ENCODE assay signal across 15 mouse cellular contexts in the genomic region with DNA sequence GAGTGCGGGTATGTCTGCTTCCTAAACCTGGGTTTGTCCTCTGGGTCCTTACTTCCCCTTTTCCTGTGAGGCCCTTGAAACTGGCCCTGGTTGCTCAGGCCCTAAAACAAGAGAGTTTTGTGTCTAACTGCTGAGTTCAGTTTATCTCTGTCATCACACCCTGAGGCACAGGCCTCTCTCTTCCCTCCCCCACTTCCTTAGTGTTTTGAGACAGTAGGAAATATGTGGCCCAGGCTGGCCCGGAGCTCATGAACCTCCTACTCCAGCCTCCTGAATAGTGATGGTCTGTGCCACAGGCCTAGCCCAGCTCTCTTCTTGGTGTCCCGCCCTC. TPM values are rescaled to one million over a fixed set of nuclear protein-coding genes. Genes with fewer than 3 reads are reported as not detected.
A peak's percentile ranks its signal among the peaks of the same experiment; 100 is the strongest.
DNase-seq lines count a peak whose midpoint lies in the region; ATAC-seq lines count a peak whose summit lies in the region.
"Had no signal": no experiment of that assay in that cellular context is flagged by ENCODE, and none has a peak within 500 bp of the region (broad histone marks: within the 10 kb centered on the region; RNA-seq: fewer than 3 reads in every experiment).

No protein-coding gene starts in this region.

- H3K36me3 ChIP-seq in heart, embryonic 12.5 days: no peaks in the 10 kb centered on the region
- no peaks in the 10 kb centered on the region for H3K36me3 ChIP-seq in embryonic facial prominence, embryonic 10.5 days (replicated peaks)
- no peaks in the 10 kb centered on the region for H3K36me3 ChIP-seq in macrophage (ENCODE audit: inconsistent target)
- no peaks in the 10 kb centered on the region for H3K36me3 ChIP-seq in forebrain, embryonic 12.5 days (replicated peaks)
- H3K36me3 ChIP-seq: embryonic facial prominence, embryonic 15.5 days; hindbrain, embryonic 15.5 days; midbrain, embryonic 15.5 days had no signal

- 54% methylated on average over 3 of the region's 3 CpGs for WGBS in heart, embryonic 12.5 days
- WGBS in embryonic facial prominence, embryonic 10.5 days: 53% methylated on average over 3 of the region's 3 CpGs
- 29% methylated on average over 3 of the region's 3 CpGs for WGBS in macrophage (ENCODE audit: missing documents)
- WGBS in forebrain, embryonic 12.5 days: 88% methylated on average over 3 of the region's 3 CpGs

- no peak overlapping the region for H3K27ac ChIP-seq in heart, embryonic 12.5 days (ENCODE audit: poor library complexity, severe bottlenecking)
- H3K27ac ChIP-seq in embryonic facial prominence, embryonic 10.5 days (replicated peaks): peak overlapping the region; percentile 73
- H3K27ac ChIP-seq in macrophage: peak overlapping the region; percentile 93
- no peak overlapping the region for H3K27ac ChIP-seq in forebrain, embryonic 12.5 days
- H3K27ac ChIP-seq: embryonic facial prominence, embryonic 15.5 days; hindbrain, embryonic 15.5 days; midbrain, embryonic 15.5 days had no signal

- 0 out of 2 replicates have a peak, but pooled peaks cover 5% of the 10 kb centered on the region for H3K27me3 ChIP-seq in heart, embryonic 12.5 days (replicated peaks)
- no peaks in the 10 kb centered on the region for H3K27me3 ChIP-seq in embryonic facial prominence, embryonic 10.5 days (replicated peaks; ENCODE audit: low read depth, poor library complexity, severe bottlenecking)
- H3K27me3 ChIP-seq in forebrain, embryonic 12.5 days: no peaks in the 10 kb centered on the region
- H3K27me3 ChIP-seq: embryonic facial prominence, embryonic 15.5 days; hindbrain, embryonic 15.5 days; midbrain, embryonic 15.5 days had no signal

- no peaks in the 10 kb centered on the region for H3K79me2 ChIP-seq in macrophage (ENCODE audit: inconsistent target)

- H3K9me3 ChIP-seq in heart, embryonic 12.5 days (replicated peaks): peaks cover 8% of the 10 kb centered on the region; the same call in 1 of the 2 replicates
- no peaks in the 10 kb centered on the region for H3K9me3 ChIP-seq in embryonic facial prominence, embryonic 10.5 days
- no peaks in the 10 kb centered on the region for H3K9me3 ChIP-seq in forebrain, embryonic 12.5 days
- H3K9me3 ChIP-seq: embryonic facial prominence, embryonic 15.5 days; hindbrain, embryonic 15.5 days; midbrain, embryonic 15.5 days had no signal

- peak; percentile 13; the same call in 1 of the 2 replicates for ATAC-seq in heart, embryonic 12.5 days (ENCODE audit: insufficient number of reproducible peaks, low FRiP score)
- no peak for ATAC-seq in forebrain, embryonic 12.5 days (ENCODE audit: low FRiP score)
- ATAC-seq: activated CD4-positive, CD25-positive, alpha-beta regulatory T cell, adult 4 months; midbrain, embryonic 15.5 days had no signal

- no peak overlapping the region for H3K4me3 ChIP-seq in heart, embryonic 12.5 days
- no peak overlapping the region for H3K4me3 ChIP-seq in embryonic facial prominence, embryonic 10.5 days
- no peak overlapping the region for H3K4me3 ChIP-seq in macrophage (ENCODE audit: inconsistent target)
- no peak overlapping the region for H3K4me3 ChIP-seq in forebrain, embryonic 12.5 days (replicated peaks)
- H3K4me3 ChIP-seq: embryonic facial prominence, embryonic 15.5 days; hindbrain, embryonic 15.5 days; midbrain, embryonic 15.5 days had no signal

- intact Hi-C loops in heart, postnatal 25 days (cut with DNase I): no loop called here

- no peak for DNase-seq in heart, postnatal 25 days (ENCODE audit: low spot score)
- DNase-seq in A20 (ENCODE audit: low read depth, low spot score): peak; percentile 8
- DNase-seq in embryonic facial prominence, embryonic 10.5 days (ENCODE audit: low spot score): no peak
- no peak for DNase-seq in testis, postnatal 14 days (ENCODE audit: low spot score)
- no peak for DNase-seq in gastrocnemius, postnatal 25 days
- DNase-seq: cerebellum, adult 11 months; kidney, postnatal 4 days; left cerebral cortex, postnatal 4 days had no signal

- no peak overlapping the region for H3K9ac ChIP-seq in heart, embryonic 12.5 days
- no peak overlapping the region for H3K9ac ChIP-seq in forebrain, embryonic 12.5 days
- H3K9ac ChIP-seq: embryonic facial prominence, embryonic 15.5 days; hindbrain, embryonic 15.5 days; midbrain, embryonic 15.5 days had no signal

- H3K4me1 ChIP-seq in heart, embryonic 12.5 days (replicated peaks): peaks cover 11% of the 10 kb centered on the region
- peaks cover 23% of the 10 kb centered on the region for H3K4me1 ChIP-seq in embryonic facial prominence, embryonic 10.5 days
- H3K4me1 ChIP-seq in forebrain, embryonic 12.5 days: no peaks in the 10 kb centered on the region
- H3K4me1 ChIP-seq: embryonic facial prominence, embryonic 15.5 days; hindbrain, embryonic 15.5 days; midbrain, embryonic 15.5 days had no signal

- no peak overlapping the region for H3K4me2 ChIP-seq in heart, embryonic 12.5 days
- no peak overlapping the region for H3K4me2 ChIP-seq in forebrain, embryonic 12.5 days
- H3K4me2 ChIP-seq: embryonic facial prominence, embryonic 15.5 days; hindbrain, embryonic 15.5 days; midbrain, embryonic 15.5 days had no signal

RNA-seq across cellular contexts. Expression of a gene that starts 2.5 kb away (rescaled TPM):
- polyA plus RNA-seq in heart, embryonic 12.5 days (2016; fragmentation: Nextera tagmentation; extraction: Ambion mirVana): 0.22 and 0.71 TPM in 2 replicates
- total RNA-seq in heart, postnatal 25 days (2021): 1 to 10 TPM; 1.1 to 1.6 TPM
- polyA plus RNA-seq in embryonic facial prominence, embryonic 10.5 days (2016; fragmentation: Nextera tagmentation; extraction: Ambion mirVana): 0.34 TPM in 1 of 2 replicates, not detected in the other
- 10 to 100 TPM in 21 of 26 experiments, 1 to 10 TPM in 5; 1.5 to 89.4 (median 23.4) TPM for total RNA-seq in macrophage (2018; cell fraction: chromatin; rRNA removed)
- total RNA-seq in macrophage (2018; cell fraction: cytosol; rRNA removed): 10 to 100 TPM in 17 of 26 experiments, 1 to 10 TPM in 9; 7.1 to 29.1 (median 12.3) TPM
- 10 to 100 TPM in 21 of 26 experiments, 1 to 10 TPM in 5; 4.9 to 50.8 (median 19.6) TPM for total RNA-seq in macrophage (2018; cell fraction: nucleus; rRNA removed)
- 8.5 to 10.7 TPM (median 9.2 TPM) in 3 replicates for polyA plus RNA-seq in macrophage (2018)
- 0.14 and 0.29 TPM in 2 replicates for polyA plus RNA-seq in forebrain, embryonic 12.5 days (2016; fragmentation: Nextera tagmentation; extraction: Ambion mirVana)
- total RNA-seq in gastrocnemius, postnatal 25 days (2021): under 1 TPM; 0.10 to 0.43 TPM

RNA-seq across cellular contexts. Expression of a gene that starts 57.6 kb away (rescaled TPM):
- polyA plus RNA-seq in heart, embryonic 12.5 days (2016; fragmentation: Nextera tagmentation; extraction: Ambion mirVana): 253 and 257 TPM in 2 replicates
- 100 to 1,000 TPM; 129 to 137 TPM for total RNA-seq in heart, postnatal 25 days (2021)
- polyA plus RNA-seq in embryonic facial prominence, embryonic 10.5 days (2016; fragmentation: Nextera tagmentation; extraction: Ambion mirVana): 200 and 203 TPM in 2 replicates
- total RNA-seq in macrophage (2018; cell fraction: chromatin; rRNA removed): 1,000 to 10,000 TPM in 1 of 26 experiments, 100 to 1,000 TPM in 25; 304 to 1,177 (median 538) TPM
- 100 to 1,000 TPM; 208 to 326 (median 265) TPM for total RNA-seq in macrophage (2018; cell fraction: cytosol; rRNA removed)
- total RNA-seq in macrophage (2018; cell fraction: nucleus; rRNA removed): 100 to 1,000 TPM; 243 to 803 (median 349) TPM
- 222 to 407 TPM (median 317 TPM) in 3 replicates for polyA plus RNA-seq in macrophage (2018)
- polyA plus RNA-seq in forebrain, embryonic 12.5 days (2016; fragmentation: Nextera tagmentation; extraction: Ambion mirVana): 144 and 153 TPM in 2 replicates
- total RNA-seq in gastrocnemius, postnatal 25 days (2021): 10 to 100 TPM; 62.8 to 73.4 TPM

Comparison
In these comparisons a context has a peak if more than half of its experiments do, and no peak if none do; other contexts are left out.
1. H3K27ac ChIP-seq: peak in embryonic facial prominence, embryonic 10.5 days (single experiment) and macrophage (single experiment); none in heart, embryonic 12.5 days (single experiment) and forebrain, embryonic 12.5 days (single experiment).